Mouse (Mus musculus) ES-Bruce4 (cell line): ENCODE measurements around the gene Dlg4.

ENCODE experiments used
- CTCF ChIP-seq: IDR thresholded peaks from one replicate; pipeline ENCODE4 v1.8.1; 2011; ENCODE audit warnings: low read depth, low read length
- EP300 ChIP-seq: IDR thresholded peaks from 2 replicates; pipeline ENCODE4 v1.6.1; 2011; ENCODE audit warnings: low read depth, low read length; ENCODE audit not compliant: insufficient read depth
- POLR2A ChIP-seq: IDR thresholded peaks from one replicate; pipeline ENCODE4 v1.8.1; 2011; ENCODE audit warnings: low read length; ENCODE audit not compliant: insufficient read depth

DNA sequence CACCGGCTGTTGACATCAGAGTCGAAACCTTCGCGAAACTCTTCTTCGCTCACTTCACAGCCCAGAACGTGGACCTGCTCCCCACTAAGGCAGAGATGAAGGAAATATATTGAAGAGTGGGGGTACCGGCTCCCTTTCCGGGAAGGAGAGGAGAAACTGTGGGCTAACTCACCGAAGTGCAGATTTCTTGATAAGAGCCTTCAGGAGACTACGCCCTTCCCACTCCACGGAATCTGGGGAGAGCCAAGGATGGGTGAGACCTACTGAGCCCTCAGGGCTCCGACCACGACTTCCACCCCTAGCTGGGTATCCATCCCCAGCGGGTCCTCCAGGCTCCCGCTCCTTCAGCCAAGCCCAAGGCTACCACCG, 36.9 kb upstream of the Dlg4 start:
- TF ChIP-seq CTCF (no peak), EP300 (no peak), POLR2A (no peak)
